Mouse (Mus musculus) adrenal gland, postnatal 4 days (tissue): ENCODE results near the gene Gm4133. TPM values are rescaled to one million over a fixed set of nuclear protein-coding genes. Genes with fewer than 3 reads are reported as not detected.
"Not testable (repeated sequence)": the region's sequence is repeated elsewhere in the genome, so short reads cannot be mapped to it uniquely, and the experiment has no call there.

Experiments used
- DNase-seq, 2 experiments: peaks; one replicate each; pipeline ENCODE4 v3.0.0; 2021 to 2022; ENCODE audit warnings: low spot score in 2 of 2, mixed read lengths in 2 of 2
- long read RNA-seq, 2 experiments: library from polyadenylated mRNA; stranded (forward); transcript quantifications; one replicate each; pipeline ENCODE4 v2.0.0; 2021
- total RNA-seq, 2 experiments: library from RNA; stranded (reverse); gene quantifications; 2 replicates each; pipeline ENCODE4 v1.2.3; 2021

The Gm4133 gene
- not detected for total RNA-seq
- long read RNA-seq, experiment 1: 0 reads
- long read RNA-seq, experiment 2: 0 reads

DNA sequence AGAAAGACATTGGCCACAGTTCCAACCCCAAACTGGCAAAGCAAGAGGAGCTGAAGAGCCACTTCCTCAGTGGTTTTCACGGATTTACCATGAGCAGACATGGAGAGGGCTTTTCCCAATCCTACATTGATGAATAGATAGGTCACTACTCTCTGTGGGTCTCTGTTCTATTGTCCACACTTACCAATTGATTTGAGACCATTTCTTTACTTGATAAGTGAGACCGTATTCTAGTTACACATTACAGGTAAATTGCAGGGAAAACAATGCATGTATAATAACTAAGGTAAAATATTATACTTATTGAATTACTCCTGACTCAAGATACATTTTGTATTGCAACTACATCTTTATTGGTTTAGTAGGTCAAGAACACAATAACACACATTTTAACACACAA is at the start of gene Gm4133:
TSS of gene Gm4133 (minus strand) at position 101 of the 400 bp plus-strand sequence.
- DNase-seq: not testable (repeated sequence)

DNA sequence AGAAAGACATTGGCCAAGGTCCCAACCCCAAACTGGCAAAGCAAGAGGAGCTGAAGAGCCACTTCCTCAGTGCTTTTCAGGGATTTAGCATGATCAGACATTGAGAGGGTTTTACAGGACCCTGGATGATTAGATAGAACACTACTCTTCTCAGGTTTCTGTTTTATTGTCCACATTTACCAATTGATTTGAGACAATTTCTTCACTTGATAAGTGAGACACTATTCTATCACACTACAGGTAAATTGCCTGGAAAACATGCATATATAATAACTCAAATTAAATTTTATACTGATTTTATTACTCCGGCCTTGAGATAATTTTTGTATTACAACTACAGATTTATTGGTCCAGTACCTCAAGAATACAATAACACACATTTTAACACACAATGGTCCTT is 41.4 kb upstream of the Gm4133 start, which contains the start of gene Gm5728:
TSS of gene Gm5728 (minus strand) at position 101 of the 400 bp plus-strand sequence.
- DNase-seq: not testable (repeated sequence)

Other genes starting within 250 kb of the Gm4133 start
- not detected for gene Vmn1r91, start 234.4 kb downstream of the Gm4133 start, total RNA-seq
- gene Gm16442, start 211.5 kb downstream of the Gm4133 start, total RNA-seq: not detected
- gene Vmn1r93, start 195.0 kb downstream of the Gm4133 start, total RNA-seq: not detected
- gene Vmn1r94, start 165.7 kb downstream of the Gm4133 start, total RNA-seq: not detected
- gene Vmn1r95, start 140.4 kb downstream of the Gm4133 start, total RNA-seq: not detected
- not detected for gene Gm6164, start 128.5 kb downstream of the Gm4133 start, total RNA-seq
- not detected for gene Gm4498, start 100.2 kb downstream of the Gm4133 start, total RNA-seq
- gene Gm5890, start 71.2 kb downstream of the Gm4133 start, total RNA-seq: not detected
- not detected for gene Gm5728, start 41.3 kb upstream of the Gm4133 start, total RNA-seq
- not detected for gene Vmn1r100, start 83.9 kb upstream of the Gm4133 start, total RNA-seq
- gene Vmn1r101, start 108.5 kb upstream of the Gm4133 start, total RNA-seq: not detected
- not detected for gene Gm10670, start 140.9 kb upstream of the Gm4133 start, total RNA-seq
- not detected for gene Vmn1r103, start 176.5 kb upstream of the Gm4133 start, total RNA-seq
- gene Vmn1r104, start 199.8 kb upstream of the Gm4133 start, total RNA-seq: not detected
- gene Gm5726, start 211.7 kb upstream of the Gm4133 start, total RNA-seq: not detected
- gene Gm4141, start 242.2 kb upstream of the Gm4133 start, total RNA-seq: not detected